Mouse (Mus musculus) cortical plate, adult 2 months (tissue): ENCODE data around the gene Psmb11. TPM values are rescaled to one million over a fixed set of nuclear protein-coding genes. Genes with fewer than 3 reads are reported as not detected.

Source experiments
- H3K27ac ChIP-seq: fragments of 200-500 bp; 2 replicates; pipeline ENCODE4 v1.5.1; 2012; ENCODE audit warnings: low read length, control low read depth, inconsistent platforms; ENCODE audit not compliant: insufficient read depth
- H3K4me1 ChIP-seq: fragments of 200-500 bp; 2 replicates; pipeline ENCODE4 v1.6.1; 2011; ENCODE audit warnings: low read length; ENCODE audit not compliant: control insufficient read depth, insufficient read depth
- H3K4me3 ChIP-seq: fragments of 200-500 bp; 2 replicates; pipeline ENCODE4 v1.5.1; 2011; ENCODE audit warnings: mild to moderate bottlenecking, low read length, control low read depth; ENCODE audit not compliant: insufficient read depth
- CTCF ChIP-seq: fragments of 200-500 bp; IDR thresholded peaks from 2 replicates; pipeline ENCODE4 v1.5.1; 2011; ENCODE audit warnings: mild to moderate bottlenecking, control low read depth, low read length; ENCODE audit not compliant: insufficient read depth; ENCODE audit errors: extremely low read depth
- POLR2A ChIP-seq: fragments of 200-500 bp; IDR thresholded peaks from 2 replicates; pipeline ENCODE4 v1.6.1; 2011; ENCODE audit warnings: mild to moderate bottlenecking, low read length, control low read depth; ENCODE audit not compliant: insufficient read depth; ENCODE audit errors: extremely low read depth
- polyA plus RNA-seq: library from polyadenylated mRNA; depleted of rRNA; stranded (reverse); fragments of >200 nt; gene quantifications from 2 replicates; pipeline ENCODE4 v1.2.3, GENCODE M21; 2012

Gene Psmb11
- polyA plus RNA-seq, 1 experiment = 0.17 TPM

GRCm38 (mm10) chr14:54579638-54580037 lies 41.6 kb upstream of the Psmb11 start:
- no peaks in the 10 kb centered on the region for H3K4me1 ChIP-seq
- H3K4me3 ChIP-seq = no peak overlapping the region
- no peak for TF ChIP-seq POLR2A
- no peak for TF ChIP-seq CTCF
- H3K27ac ChIP-seq = no peak overlapping the region

DNA sequence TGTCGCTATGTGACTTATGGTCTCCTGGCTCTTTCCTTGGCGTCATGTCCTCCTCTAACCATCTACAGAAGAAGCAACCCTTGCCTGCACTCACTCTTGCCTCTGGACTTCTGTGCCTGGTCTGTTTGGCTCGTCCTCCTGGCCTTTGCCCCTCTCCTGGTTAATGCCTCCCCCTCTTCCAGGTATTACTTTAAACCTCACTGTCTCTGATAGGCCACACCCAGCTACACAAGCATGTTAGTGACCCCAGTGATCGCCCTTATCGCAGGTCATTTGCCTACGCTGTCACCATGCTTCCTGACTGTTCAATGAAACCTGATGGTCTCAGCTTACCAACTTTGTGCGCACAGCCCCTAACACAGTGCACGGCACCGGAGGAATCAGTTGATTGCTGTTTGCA lies 38.7 kb upstream of the Psmb11 start:
- TF ChIP-seq POLR2A = no peak
- TF ChIP-seq CTCF = no peak
- Histone ChIP-seq H3K4me1 (no peaks in the 10 kb centered on the region), H3K27ac (no peak overlapping the region), H3K4me3 (no peak overlapping the region)

- no peak overlapping the region for H3K27ac ChIP-seq
- no peaks in the 10 kb centered on the region for H3K4me1 ChIP-seq
- H3K4me3 ChIP-seq = no peak overlapping the region
- TF ChIP-seq POLR2A (no peak), CTCF (peak; percentile 59)
Measured at GRCm38 (mm10) chr14:54583681-54584338, 37.4 kb upstream of the Psmb11 start.

DNA sequence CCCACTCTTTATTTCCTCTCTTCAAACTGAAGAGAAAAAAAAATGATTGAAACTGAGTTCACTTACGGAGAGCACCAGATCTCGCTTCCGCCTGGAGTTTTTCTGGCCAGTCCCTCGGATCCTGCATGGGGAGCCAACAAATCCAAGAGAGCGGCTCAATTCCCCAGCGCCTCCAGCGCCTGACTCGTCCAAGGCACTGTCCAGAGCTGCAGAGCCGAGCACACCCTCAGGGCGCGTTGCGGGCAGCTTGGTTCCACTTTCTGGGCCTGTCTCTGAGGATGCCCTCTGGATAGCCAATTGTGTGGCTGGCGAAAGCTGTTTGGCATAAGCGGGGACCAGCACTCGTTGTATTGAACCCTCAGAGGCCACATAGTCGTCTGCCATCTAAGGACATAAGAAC lies 30.2 kb upstream of the Psmb11 start:
- Histone ChIP-seq H3K4me1 (peaks cover 6% of the 10 kb centered on the region), H3K27ac (no peak overlapping the region), H3K4me3 (no peak overlapping the region)
- TF ChIP-seq POLR2A (no peak), CTCF (no peak)

GRCm38 (mm10) chr14:54592319-54592934 lies 28.8 kb upstream of the Psmb11 start:
- H3K27ac ChIP-seq = peak overlapping the region; percentile 55
- no peak for TF ChIP-seq CTCF
- no peak for TF ChIP-seq POLR2A
- H3K4me1 ChIP-seq = peaks cover 6% of the 10 kb centered on the region
- H3K4me3 ChIP-seq = no peak overlapping the region

DNA sequence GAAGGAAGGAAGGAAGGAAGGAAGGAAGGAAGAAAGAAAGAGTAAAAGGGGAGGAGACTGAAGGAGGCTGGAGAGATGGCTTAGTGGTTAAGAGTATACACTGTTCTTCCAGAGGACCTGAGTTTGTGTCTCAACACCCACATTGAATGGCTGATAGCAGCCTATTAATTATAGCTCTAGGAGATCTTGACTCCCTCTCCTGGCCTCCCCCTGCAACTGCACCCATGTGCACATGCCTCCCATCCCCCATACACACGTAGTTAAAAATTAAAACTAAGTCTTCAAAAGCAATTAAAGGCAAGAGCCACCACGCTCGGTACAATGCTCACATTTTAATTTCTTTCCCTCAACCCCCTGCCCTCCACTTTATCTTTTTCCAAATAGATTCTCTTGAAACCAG lies 27.2 kb upstream of the Psmb11 start:
- H3K27ac ChIP-seq = no peak overlapping the region
- peaks cover 6% of the 10 kb centered on the region for H3K4me1 ChIP-seq
- H3K4me3 ChIP-seq = no peak overlapping the region; the same call in 1 of the 2 replicates
- TF ChIP-seq CTCF (peak; percentile 30; the same call in 1 of the 2 replicates), POLR2A (no peak)

- Histone ChIP-seq H3K4me1 (peaks cover 6% of the 10 kb centered on the region), H3K4me3 (peak overlapping the region; percentile 1; the same call in 1 of the 2 replicates), H3K27ac (peak overlapping the region; percentile 20; the same call in 1 of the 2 replicates)
- TF ChIP-seq POLR2A = 0 out of 2 replicates have a peak, but pooled peaks have one; percentile 10
- TF ChIP-seq CTCF = no peak
Measured at GRCm38 (mm10) chr14:54594631-54595414, 26.4 kb upstream of the Psmb11 start.

GRCm38 (mm10) chr14:54597084-54597483 lies 24.1 kb upstream of the Psmb11 start:
- H3K27ac ChIP-seq = no peak overlapping the region
- no peak overlapping the region for H3K4me3 ChIP-seq
- TF ChIP-seq CTCF (peak; percentile 51; the same call in 1 of the 2 replicates), POLR2A (no peak)
- H3K4me1 ChIP-seq = peaks cover 6% of the 10 kb centered on the region

- no peak for TF ChIP-seq CTCF
- H3K4me3 ChIP-seq = no peak overlapping the region
- no peaks in the 10 kb centered on the region for H3K4me1 ChIP-seq
Measured at GRCm38 (mm10) chr14:54601601-54602000, 19.6 kb upstream of the Psmb11 start.

More at GRCm38 (mm10) chr14:54601601-54602000, 19.6 kb upstream of the Psmb11 start:
- H3K27ac ChIP-seq = no peak overlapping the region
